Mouse (Mus musculus): ENCODE results near the gene Maco1. TPM values are rescaled to one million over a fixed set of nuclear protein-coding genes. Genes with fewer than 3 reads are reported as not detected.

Gene Maco1
- polyA plus RNA-seq, 1 experiment from 2014 or later: 115 TPM

- no peak overlapping the region for H3K4me2 ChIP-seq (ENCODE audit: low read depth, low read length)
- 86% methylated on average over 9 of the region's 9 CpGs for WGBS
- H3K27me3 ChIP-seq (ENCODE audit: control insufficient read depth, insufficient read depth, low read length): no peaks in the 10 kb centered on the region
- no peak overlapping the region for H3K27ac ChIP-seq (ENCODE audit: low read depth, low read length)
- peaks cover 3% of the 10 kb centered on the region; the same call in 1 of the 2 replicates for H3K4me1 ChIP-seq (ENCODE audit: control insufficient read depth, insufficient read depth, low read length)
- no peaks in the 10 kb centered on the region for H3K9me3 ChIP-seq (ENCODE audit: control insufficient read depth, low read length)
- ATAC-seq (ENCODE audit: low read depth): no peak
- no peak overlapping the region for H3K9ac ChIP-seq (replicated peaks; ENCODE audit: low read depth, low read length)
- H3K4me3 ChIP-seq (ENCODE audit: low read depth, low read length): no peak overlapping the region
- no peaks in the 10 kb centered on the region for H3K36me3 ChIP-seq (ENCODE audit: control insufficient read depth, insufficient read depth, low read length)
These were observed 23.0 kb upstream of the Maco1 start for GRCm38 (mm10) chr4:134876171-134876570.

GRCm38 (mm10) chr4:134871950-134872349, 18.8 kb upstream of the Maco1 start:
- Histone ChIP-seq H3K4me2 (ENCODE audit: low read depth, low read length) (no peak overlapping the region), H3K9ac (replicated peaks; ENCODE audit: low read depth, low read length) (no peak overlapping the region), H3K36me3 (ENCODE audit: control insufficient read depth, insufficient read depth, low read length) (no peaks in the 10 kb centered on the region), H3K4me3 (ENCODE audit: low read depth, low read length) (no peak overlapping the region), H3K27me3 (ENCODE audit: control insufficient read depth, insufficient read depth, low read length) (0 out of 2 replicates have a peak, but pooled peaks cover 2% of the 10 kb centered on the region), H3K4me1 (ENCODE audit: control insufficient read depth, insufficient read depth, low read length) (no peaks in the 10 kb centered on the region), H3K9me3 (ENCODE audit: control insufficient read depth, low read length) (no peaks in the 10 kb centered on the region), H3K27ac (ENCODE audit: low read depth, low read length) (no peak overlapping the region)
- ATAC-seq (ENCODE audit: low read depth): no peak
- WGBS: 47% methylated on average over 2 of the region's 2 CpGs

- H3K4me3 ChIP-seq (ENCODE audit: low read depth, low read length): no peak overlapping the region
- no peaks in the 10 kb centered on the region for H3K36me3 ChIP-seq (ENCODE audit: control insufficient read depth, insufficient read depth, low read length)
- WGBS: 41% methylated on average over 4 of the region's 4 CpGs
- H3K9me3 ChIP-seq (ENCODE audit: control insufficient read depth, low read length): no peaks in the 10 kb centered on the region
- H3K27me3 ChIP-seq (ENCODE audit: control insufficient read depth, insufficient read depth, low read length): 0 out of 2 replicates have a peak, but pooled peaks cover 2% of the 10 kb centered on the region
- H3K27ac ChIP-seq (ENCODE audit: low read depth, low read length): no peak overlapping the region
- H3K4me1 ChIP-seq (ENCODE audit: control insufficient read depth, insufficient read depth, low read length): no peaks in the 10 kb centered on the region
- no peak overlapping the region for H3K9ac ChIP-seq (replicated peaks; ENCODE audit: low read depth, low read length)
- ATAC-seq (ENCODE audit: low read depth): no peak
- no peak overlapping the region for H3K4me2 ChIP-seq (ENCODE audit: low read depth, low read length)
These were observed 18.3 kb upstream of the Maco1 start for GRCm38 (mm10) chr4:134871477-134871876.

- WGBS: 53% methylated on average over 6 of the region's 7 CpGs
- H3K4me2 ChIP-seq (ENCODE audit: low read depth, low read length): no peak overlapping the region
- no peak overlapping the region for H3K4me3 ChIP-seq (ENCODE audit: low read depth, low read length)
- ATAC-seq (ENCODE audit: low read depth): no peak
- H3K27ac ChIP-seq (ENCODE audit: low read depth, low read length): no peak overlapping the region
- 0 out of 2 replicates have a peak, but pooled peaks cover 2% of the 10 kb centered on the region for H3K27me3 ChIP-seq (ENCODE audit: control insufficient read depth, insufficient read depth, low read length)
- H3K9me3 ChIP-seq (ENCODE audit: control insufficient read depth, low read length): no peaks in the 10 kb centered on the region
- H3K36me3 ChIP-seq (ENCODE audit: control insufficient read depth, insufficient read depth, low read length): no peaks in the 10 kb centered on the region
- H3K4me1 ChIP-seq (ENCODE audit: control insufficient read depth, insufficient read depth, low read length): no peaks in the 10 kb centered on the region
- no peak overlapping the region for H3K9ac ChIP-seq (replicated peaks; ENCODE audit: low read depth, low read length)
These were observed 16.8 kb upstream of the Maco1 start for GRCm38 (mm10) chr4:134869815-134870375.

- Histone ChIP-seq H3K9ac (replicated peaks; ENCODE audit: low read depth, low read length) (no peak overlapping the region), H3K36me3 (ENCODE audit: control insufficient read depth, insufficient read depth, low read length) (no peaks in the 10 kb centered on the region), H3K4me2 (ENCODE audit: low read depth, low read length) (no peak overlapping the region), H3K4me3 (ENCODE audit: low read depth, low read length) (no peak overlapping the region), H3K27ac (ENCODE audit: low read depth, low read length) (no peak overlapping the region), H3K9me3 (ENCODE audit: control insufficient read depth, low read length) (no peaks in the 10 kb centered on the region), H3K27me3 (ENCODE audit: control insufficient read depth, insufficient read depth, low read length) (0 out of 2 replicates have a peak, but pooled peaks cover 2% of the 10 kb centered on the region), H3K4me1 (ENCODE audit: control insufficient read depth, insufficient read depth, low read length) (no peaks in the 10 kb centered on the region)
- WGBS: 16% methylated on average over 16 of the region's 16 CpGs
- no peak for ATAC-seq (ENCODE audit: low read depth)
These were observed 16.1 kb upstream of the Maco1 start for GRCm38 (mm10) chr4:134869068-134869730.

GRCm38 (mm10) chr4:134868490-134868889, 15.3 kb upstream of the Maco1 start:
- H3K4me1 ChIP-seq (ENCODE audit: control insufficient read depth, insufficient read depth, low read length): no peaks in the 10 kb centered on the region
- H3K27me3 ChIP-seq (ENCODE audit: control insufficient read depth, insufficient read depth, low read length): 0 out of 2 replicates have a peak, but pooled peaks cover 2% of the 10 kb centered on the region
- WGBS: 22% methylated on average over 8 of the region's 9 CpGs
- H3K36me3 ChIP-seq (ENCODE audit: control insufficient read depth, insufficient read depth, low read length): no peaks in the 10 kb centered on the region
- no peaks in the 10 kb centered on the region for H3K9me3 ChIP-seq (ENCODE audit: control insufficient read depth, low read length)
- no peak overlapping the region for H3K9ac ChIP-seq (replicated peaks; ENCODE audit: low read depth, low read length)
- H3K27ac ChIP-seq (ENCODE audit: low read depth, low read length): no peak overlapping the region
- H3K4me3 ChIP-seq (ENCODE audit: low read depth, low read length): no peak overlapping the region
- no peak for ATAC-seq (ENCODE audit: low read depth)
- H3K4me2 ChIP-seq (ENCODE audit: low read depth, low read length): no peak overlapping the region

GRCm38 (mm10) chr4:134868065-134868464, 14.9 kb upstream of the Maco1 start:
- no peak for ATAC-seq (ENCODE audit: low read depth)
- Histone ChIP-seq H3K4me3 (ENCODE audit: low read depth, low read length) (no peak overlapping the region), H3K27ac (ENCODE audit: low read depth, low read length) (no peak overlapping the region), H3K36me3 (ENCODE audit: control insufficient read depth, insufficient read depth, low read length) (no peaks in the 10 kb centered on the region), H3K4me1 (ENCODE audit: control insufficient read depth, insufficient read depth, low read length) (no peaks in the 10 kb centered on the region), H3K9ac (replicated peaks; ENCODE audit: low read depth, low read length) (no peak overlapping the region), H3K27me3 (ENCODE audit: control insufficient read depth, insufficient read depth, low read length) (0 out of 2 replicates have a peak, but pooled peaks cover 2% of the 10 kb centered on the region), H3K4me2 (ENCODE audit: low read depth, low read length) (no peak overlapping the region), H3K9me3 (ENCODE audit: control insufficient read depth, low read length) (no peaks in the 10 kb centered on the region)
- 89% methylated on average over 10 of the region's 10 CpGs for WGBS

- WGBS: 87% methylated on average over 8 of the region's 8 CpGs
- no peak for ATAC-seq (ENCODE audit: low read depth)
These were observed 14.5 kb upstream of the Maco1 start for GRCm38 (mm10) chr4:134867661-134868060.

GRCm38 (mm10) chr4:134867213-134867612, 14.1 kb upstream of the Maco1 start:
- H3K27me3 ChIP-seq (ENCODE audit: control insufficient read depth, insufficient read depth, low read length): 0 out of 2 replicates have a peak, but pooled peaks cover 2% of the 10 kb centered on the region
- no peaks in the 10 kb centered on the region for H3K9me3 ChIP-seq (ENCODE audit: control insufficient read depth, low read length)
- ATAC-seq (ENCODE audit: low read depth): no peak
- H3K27ac ChIP-seq (ENCODE audit: low read depth, low read length): no peak overlapping the region
- no peak overlapping the region for H3K4me3 ChIP-seq (ENCODE audit: low read depth, low read length)
- WGBS: 91% methylated on average over 8 of the region's 8 CpGs
- H3K4me1 ChIP-seq (ENCODE audit: control insufficient read depth, insufficient read depth, low read length): no peaks in the 10 kb centered on the region
- no peak overlapping the region for H3K4me2 ChIP-seq (ENCODE audit: low read depth, low read length)
- no peaks in the 10 kb centered on the region for H3K36me3 ChIP-seq (ENCODE audit: control insufficient read depth, insufficient read depth, low read length)
- H3K9ac ChIP-seq (replicated peaks; ENCODE audit: low read depth, low read length): no peak overlapping the region

More at GRCm38 (mm10) chr4:134867661-134868060, 14.5 kb upstream of the Maco1 start:
- Histone ChIP-seq H3K9ac (replicated peaks; ENCODE audit: low read depth, low read length) (no peak overlapping the region), H3K27me3 (ENCODE audit: control insufficient read depth, insufficient read depth, low read length) (0 out of 2 replicates have a peak, but pooled peaks cover 2% of the 10 kb centered on the region), H3K4me2 (ENCODE audit: low read depth, low read length) (no peak overlapping the region), H3K9me3 (ENCODE audit: control insufficient read depth, low read length) (no peaks in the 10 kb centered on the region), H3K27ac (ENCODE audit: low read depth, low read length) (no peak overlapping the region), H3K4me1 (ENCODE audit: control insufficient read depth, insufficient read depth, low read length) (no peaks in the 10 kb centered on the region), H3K36me3 (ENCODE audit: control insufficient read depth, insufficient read depth, low read length) (no peaks in the 10 kb centered on the region), H3K4me3 (ENCODE audit: low read depth, low read length) (no peak overlapping the region)
